Mouse (Mus musculus): ENCODE data around the gene Fam53b. TPM values are rescaled to one million over a fixed set of nuclear protein-coding genes. Genes with fewer than 3 reads are reported as not detected.

Gene Fam53b
- polyA plus RNA-seq, 1 experiment from 2014 or later = 25.5 TPM

DNA sequence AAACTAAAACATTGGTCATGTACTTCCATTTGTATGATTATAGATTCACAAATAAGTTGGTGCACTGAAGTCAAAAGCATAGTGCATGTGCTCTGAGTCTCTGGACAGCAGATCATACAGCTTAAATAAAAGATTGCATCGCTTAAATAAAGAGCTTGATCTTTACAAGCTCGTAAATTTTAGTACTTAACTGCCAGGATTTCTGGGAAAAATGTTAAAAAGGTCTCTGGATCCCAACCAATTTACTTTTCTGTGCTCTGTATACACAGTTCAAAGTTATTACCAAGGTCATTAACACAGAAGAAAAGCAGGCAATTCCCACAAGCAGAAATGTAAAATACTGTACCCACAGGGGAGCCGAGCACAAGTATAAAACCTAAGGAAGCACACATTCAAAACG lies 17.3 kb upstream of the Fam53b start:
- H3K4me2 ChIP-seq = no peak overlapping the region
- H3K9ac ChIP-seq = no peak overlapping the region
- H3K27ac ChIP-seq (replicated peaks) = no peak overlapping the region
- H3K36me3 ChIP-seq (replicated peaks) = peaks cover 35% of the 10 kb centered on the region
- no peaks in the 10 kb centered on the region for H3K4me1 ChIP-seq (replicated peaks)
- H3K9me3 ChIP-seq (replicated peaks) = no peaks in the 10 kb centered on the region
- H3K27me3 ChIP-seq = no peaks in the 10 kb centered on the region
- ATAC-seq (ENCODE audit: insufficient read depth) = no peak
- 69% methylated on average over 4 of the region's 4 CpGs for WGBS (ENCODE audit: insufficient replicate concordance)
- no peak overlapping the region for H3K4me3 ChIP-seq (replicated peaks)

DNA sequence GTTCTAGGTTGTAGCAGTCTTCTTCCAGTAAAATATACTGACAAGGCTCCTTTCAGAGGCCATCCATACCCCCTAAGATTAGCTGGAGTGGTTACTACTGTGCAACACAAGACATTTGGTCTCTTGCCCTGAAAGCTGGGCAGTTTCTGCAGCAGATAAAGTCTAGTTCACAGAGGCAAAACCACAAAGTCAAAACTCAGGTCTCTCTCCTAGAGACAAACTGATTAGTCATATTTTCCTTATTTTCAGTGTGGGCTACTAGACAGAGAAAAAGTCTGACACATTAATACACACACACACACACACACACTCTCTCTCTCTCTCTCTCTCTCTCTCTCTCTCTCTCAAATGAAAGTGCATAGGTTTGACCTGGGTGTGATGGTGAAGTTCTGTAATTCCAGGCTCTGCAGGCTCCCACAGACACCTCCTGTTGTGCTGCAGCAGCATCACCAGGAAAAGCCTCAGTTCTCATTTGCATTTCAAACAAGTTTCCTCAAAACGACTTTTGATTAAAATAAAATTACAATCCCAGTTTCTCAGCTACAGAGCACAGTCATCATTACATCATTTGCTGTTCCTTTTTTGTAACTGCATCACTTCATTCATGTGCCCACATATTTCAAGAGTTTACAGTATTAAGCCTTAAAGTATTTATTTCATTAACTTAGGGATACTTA lies 10.8 kb upstream of the Fam53b start:
- 8% methylated on average over 1 of the region's 1 CpGs for WGBS (ENCODE audit: insufficient replicate concordance)
- no peaks in the 10 kb centered on the region for H3K27me3 ChIP-seq
- H3K9me3 ChIP-seq (replicated peaks) = no peaks in the 10 kb centered on the region
- peaks cover 19% of the 10 kb centered on the region for H3K36me3 ChIP-seq (replicated peaks)
- no peak overlapping the region for H3K4me3 ChIP-seq (replicated peaks)
- H3K9ac ChIP-seq = no peak overlapping the region
- no peak overlapping the region for H3K4me2 ChIP-seq
- ATAC-seq (ENCODE audit: insufficient read depth) = no peak
- H3K4me1 ChIP-seq (replicated peaks) = no peaks in the 10 kb centered on the region
- no peak overlapping the region for H3K27ac ChIP-seq (replicated peaks)

DNA sequence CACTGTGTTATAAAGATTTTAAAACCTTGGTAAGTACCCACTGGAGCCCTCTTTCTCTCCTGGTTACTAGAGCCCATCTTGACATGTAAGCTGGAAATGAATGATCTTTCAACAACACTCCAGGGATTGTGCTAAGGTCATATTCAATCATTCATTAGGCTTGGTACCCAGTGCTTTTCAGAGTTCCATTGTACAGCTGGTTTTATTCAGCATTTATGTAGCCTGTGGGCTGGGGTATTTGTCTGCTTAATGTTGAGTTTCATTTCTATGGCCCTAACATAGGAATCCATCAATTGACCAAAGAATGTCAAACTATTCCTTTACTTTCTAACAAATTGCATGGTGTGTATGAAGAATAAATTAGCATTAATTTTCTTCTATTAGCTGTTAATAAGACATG lies 10.1 kb upstream of the Fam53b start:
- no peak for ATAC-seq (ENCODE audit: insufficient read depth)
- no peaks in the 10 kb centered on the region for H3K27me3 ChIP-seq
- no peak overlapping the region for H3K27ac ChIP-seq (replicated peaks)
- H3K9me3 ChIP-seq (replicated peaks) = no peaks in the 10 kb centered on the region
- H3K4me2 ChIP-seq = no peak overlapping the region
- H3K4me1 ChIP-seq (replicated peaks) = no peaks in the 10 kb centered on the region
- peaks cover 19% of the 10 kb centered on the region for H3K36me3 ChIP-seq (replicated peaks)
- H3K4me3 ChIP-seq (replicated peaks) = no peak overlapping the region
- no peak overlapping the region for H3K9ac ChIP-seq

DNA sequence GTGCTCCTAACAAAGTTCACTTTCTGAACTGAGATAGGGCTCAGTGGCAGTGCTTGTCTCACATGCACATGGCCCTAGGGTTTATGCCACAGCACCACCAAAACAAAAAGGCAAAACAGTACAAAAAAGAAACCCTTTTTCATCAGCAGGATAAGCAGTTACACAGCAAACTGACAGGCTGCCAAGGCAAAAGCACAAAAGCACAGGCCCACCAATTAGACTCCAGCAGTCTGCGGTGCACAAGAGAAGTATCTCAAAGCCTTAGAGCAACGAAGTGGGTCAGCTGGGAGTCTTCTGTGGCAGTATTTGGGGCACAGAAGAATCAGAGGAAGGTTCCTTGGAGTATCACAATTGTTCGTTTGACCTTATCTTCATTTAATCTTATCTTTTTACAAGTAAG lies 7.0 kb upstream of the Fam53b start:
- WGBS (ENCODE audit: insufficient replicate concordance) = 55% methylated on average over 3 of the region's 3 CpGs
- H3K4me3 ChIP-seq (replicated peaks) = no peak overlapping the region
- H3K9me3 ChIP-seq (replicated peaks) = no peaks in the 10 kb centered on the region
- ATAC-seq (ENCODE audit: insufficient read depth) = no peak
- no peaks in the 10 kb centered on the region for H3K27me3 ChIP-seq
- no peak overlapping the region for H3K9ac ChIP-seq
- H3K27ac ChIP-seq (replicated peaks) = no peak overlapping the region
- H3K36me3 ChIP-seq (replicated peaks) = peaks cover 5% of the 10 kb centered on the region
- H3K4me2 ChIP-seq = no peak overlapping the region
- H3K4me1 ChIP-seq (replicated peaks) = no peaks in the 10 kb centered on the region

DNA sequence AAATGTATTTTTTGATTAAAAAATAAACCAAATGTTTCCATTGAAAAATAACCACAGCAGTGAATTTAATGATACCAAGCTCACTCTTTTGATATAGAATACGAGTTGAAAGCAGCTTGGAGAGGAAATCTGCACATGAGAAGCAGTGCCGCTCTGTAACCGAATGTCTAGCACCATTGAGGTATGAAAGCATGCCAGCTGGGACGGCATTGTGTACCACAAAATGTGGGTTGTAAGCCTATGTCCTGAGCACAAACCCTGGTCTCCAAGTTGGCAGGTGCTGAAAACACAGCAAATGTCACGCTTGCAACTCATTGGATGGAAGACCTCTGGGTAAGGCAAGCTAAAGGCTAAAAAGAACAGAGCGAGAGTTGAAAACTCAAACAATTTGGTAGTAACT lies 3.4 kb upstream of the Fam53b start:
- no peaks in the 10 kb centered on the region for H3K9me3 ChIP-seq (replicated peaks)
- no peak overlapping the region for H3K4me3 ChIP-seq (replicated peaks)
- H3K9ac ChIP-seq = no peak overlapping the region
- H3K36me3 ChIP-seq (replicated peaks) = no peaks in the 10 kb centered on the region
- H3K27me3 ChIP-seq = peaks cover 22% of the 10 kb centered on the region
- WGBS (ENCODE audit: insufficient replicate concordance) = 81% methylated on average over 6 of the region's 6 CpGs
- H3K4me2 ChIP-seq = no peak overlapping the region
- peaks cover 23% of the 10 kb centered on the region for H3K4me1 ChIP-seq (replicated peaks)
- ATAC-seq (ENCODE audit: insufficient read depth) = no peak
- no peak overlapping the region for H3K27ac ChIP-seq (replicated peaks)

DNA sequence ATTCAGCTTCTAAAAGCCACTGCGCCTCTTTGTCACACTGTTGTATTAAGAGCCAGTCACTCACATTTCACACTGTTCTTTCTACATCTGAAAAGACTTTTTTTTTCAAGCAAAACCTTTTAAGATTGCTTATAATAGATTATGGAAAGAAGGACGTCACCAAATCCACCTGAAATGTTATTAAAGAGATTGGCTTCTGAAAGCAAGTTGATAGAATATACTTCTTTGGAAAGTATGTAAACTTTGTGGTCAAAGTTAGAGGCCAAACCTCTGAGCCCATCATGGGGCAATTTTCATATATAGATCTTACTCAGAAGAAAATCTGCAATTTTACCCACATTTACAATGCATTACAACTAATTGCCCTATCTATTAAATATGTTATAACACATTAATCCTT lies 2.8 kb upstream of the Fam53b start:
- peaks cover 22% of the 10 kb centered on the region for H3K27me3 ChIP-seq
- H3K9ac ChIP-seq = no peak overlapping the region
- no peak overlapping the region for H3K4me2 ChIP-seq
- no peak overlapping the region for H3K4me3 ChIP-seq (replicated peaks)
- no peaks in the 10 kb centered on the region for H3K9me3 ChIP-seq (replicated peaks)
- no peak overlapping the region for H3K27ac ChIP-seq (replicated peaks)
- peaks cover 29% of the 10 kb centered on the region for H3K4me1 ChIP-seq (replicated peaks)
- H3K36me3 ChIP-seq (replicated peaks) = no peaks in the 10 kb centered on the region
- WGBS (ENCODE audit: insufficient replicate concordance) = 71% methylated on average over 2 of the region's 2 CpGs
- ATAC-seq (ENCODE audit: insufficient read depth) = no peak

DNA sequence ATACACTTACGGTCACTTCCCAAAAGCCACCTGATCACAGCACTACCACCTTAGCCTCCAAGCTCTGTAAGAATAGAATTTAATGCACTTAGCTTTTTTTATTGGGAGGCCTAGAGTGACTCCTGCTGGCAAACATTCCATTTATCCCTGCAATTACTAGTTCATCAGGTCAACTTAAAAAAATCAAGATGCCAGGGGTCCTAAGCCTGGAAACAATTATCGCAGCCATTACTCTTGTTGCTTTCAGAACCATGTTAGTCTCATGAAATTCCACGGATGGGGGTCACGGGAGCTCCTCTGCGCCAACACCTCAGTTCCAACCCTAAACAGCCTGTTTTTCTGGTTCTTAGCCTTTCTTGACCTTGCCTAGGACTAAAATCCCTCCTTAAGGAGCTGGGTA lies 1.4 kb upstream of the Fam53b start:
- Histone ChIP-seq H3K27ac (replicated peaks) (no peak overlapping the region), H3K36me3 (replicated peaks) (no peaks in the 10 kb centered on the region), H3K4me1 (replicated peaks) (peaks cover 43% of the 10 kb centered on the region), H3K4me2 (no peak overlapping the region), H3K27me3 (peaks cover 22% of the 10 kb centered on the region), H3K9me3 (replicated peaks) (no peaks in the 10 kb centered on the region), H3K9ac (no peak overlapping the region), H3K4me3 (replicated peaks) (no peak overlapping the region)
- ATAC-seq (ENCODE audit: insufficient read depth) = no peak
- 82% methylated on average over 5 of the region's 5 CpGs for whole genome bisulfite sequencing (ENCODE audit: insufficient replicate concordance)

DNA sequence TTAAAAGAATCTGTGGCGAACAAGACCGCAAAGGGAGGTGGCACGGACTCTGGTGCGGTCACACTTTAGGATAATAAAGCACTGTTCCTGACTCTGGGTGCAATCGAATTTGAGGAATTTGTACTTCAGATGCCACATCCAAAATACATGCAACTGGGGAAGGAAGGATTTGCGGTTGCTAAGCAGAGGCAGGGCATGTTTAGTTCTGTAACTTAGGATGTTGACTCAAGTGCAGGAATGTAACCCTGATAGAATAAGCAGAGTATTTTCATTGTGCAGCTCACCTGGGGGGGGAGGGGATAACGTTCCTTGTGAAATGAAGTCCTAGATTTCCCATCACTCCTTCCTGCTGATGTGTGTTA lies 384 bp upstream of the Fam53b start:
- no peaks in the 10 kb centered on the region for H3K36me3 ChIP-seq (replicated peaks)
- 4% methylated on average over 7 of the region's 7 CpGs for WGBS (ENCODE audit: insufficient replicate concordance)
- peaks cover 22% of the 10 kb centered on the region for H3K27me3 ChIP-seq
- peaks cover 53% of the 10 kb centered on the region for H3K4me1 ChIP-seq (replicated peaks)
- peak overlapping the region; percentile 70 for H3K4me3 ChIP-seq (replicated peaks)
- no peaks in the 10 kb centered on the region for H3K9me3 ChIP-seq (replicated peaks)
- no peak for ATAC-seq (ENCODE audit: insufficient read depth)
- peak overlapping the region; percentile 81 for H3K27ac ChIP-seq (replicated peaks)
- peak overlapping the region; percentile 71 for H3K9ac ChIP-seq
- peak overlapping the region; percentile 99 for H3K4me2 ChIP-seq

DNA sequence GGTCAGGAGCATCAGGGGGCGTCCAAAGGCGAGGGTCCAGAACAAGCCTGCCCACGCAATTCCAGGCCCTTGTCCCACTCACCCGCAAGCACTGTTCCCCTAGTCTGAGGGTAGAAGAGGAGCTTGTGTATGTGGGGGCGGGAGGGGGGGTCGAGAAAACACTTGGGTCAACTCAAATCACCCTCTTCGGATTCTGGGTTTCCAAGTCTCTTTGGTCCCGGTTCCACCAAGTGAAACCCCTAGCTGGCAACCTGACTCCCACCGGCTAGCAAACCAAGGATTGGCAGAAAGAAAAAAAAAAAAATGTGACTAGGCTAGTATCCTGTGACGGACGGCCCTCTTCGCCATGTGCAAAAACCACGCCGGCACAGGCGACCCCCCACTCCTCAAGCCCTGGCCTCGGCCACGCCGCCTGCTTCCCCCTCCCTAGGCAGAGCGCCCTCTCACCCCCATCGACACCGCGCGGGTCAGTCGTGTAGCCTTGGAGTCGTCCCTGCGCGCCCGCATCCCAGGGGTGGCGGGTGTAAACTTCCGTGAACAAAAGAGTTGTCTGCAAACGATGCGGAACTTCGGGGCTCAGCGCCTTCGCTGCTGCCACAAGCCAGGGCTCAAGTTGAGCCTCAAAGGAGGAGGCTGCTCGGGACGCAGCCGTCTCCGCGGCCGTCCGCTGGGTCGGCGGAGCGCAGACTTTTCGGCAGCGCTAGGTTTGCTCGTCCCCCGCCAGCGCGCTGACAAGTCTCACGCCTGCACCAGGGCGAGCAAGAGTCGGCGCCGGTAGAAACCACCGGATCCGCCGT lies 869 bp downstream of the Fam53b start:
- peak overlapping the region; percentile 71 for H3K9ac ChIP-seq
- H3K27me3 ChIP-seq = peaks cover 22% of the 10 kb centered on the region
- H3K27ac ChIP-seq (replicated peaks) = peak overlapping the region; percentile 81
- WGBS (ENCODE audit: insufficient replicate concordance) = under 1% methylated on average over 59 of the region's 59 CpGs
- H3K4me3 ChIP-seq (replicated peaks) = peak overlapping the region; percentile 70
- ATAC-seq (ENCODE audit: insufficient read depth) = peak; percentile 51
- H3K4me2 ChIP-seq = peak overlapping the region; percentile 99
- no peaks in the 10 kb centered on the region for H3K36me3 ChIP-seq (replicated peaks)
- H3K9me3 ChIP-seq (replicated peaks) = no peaks in the 10 kb centered on the region
- H3K4me1 ChIP-seq (replicated peaks) = peaks cover 65% of the 10 kb centered on the region

DNA sequence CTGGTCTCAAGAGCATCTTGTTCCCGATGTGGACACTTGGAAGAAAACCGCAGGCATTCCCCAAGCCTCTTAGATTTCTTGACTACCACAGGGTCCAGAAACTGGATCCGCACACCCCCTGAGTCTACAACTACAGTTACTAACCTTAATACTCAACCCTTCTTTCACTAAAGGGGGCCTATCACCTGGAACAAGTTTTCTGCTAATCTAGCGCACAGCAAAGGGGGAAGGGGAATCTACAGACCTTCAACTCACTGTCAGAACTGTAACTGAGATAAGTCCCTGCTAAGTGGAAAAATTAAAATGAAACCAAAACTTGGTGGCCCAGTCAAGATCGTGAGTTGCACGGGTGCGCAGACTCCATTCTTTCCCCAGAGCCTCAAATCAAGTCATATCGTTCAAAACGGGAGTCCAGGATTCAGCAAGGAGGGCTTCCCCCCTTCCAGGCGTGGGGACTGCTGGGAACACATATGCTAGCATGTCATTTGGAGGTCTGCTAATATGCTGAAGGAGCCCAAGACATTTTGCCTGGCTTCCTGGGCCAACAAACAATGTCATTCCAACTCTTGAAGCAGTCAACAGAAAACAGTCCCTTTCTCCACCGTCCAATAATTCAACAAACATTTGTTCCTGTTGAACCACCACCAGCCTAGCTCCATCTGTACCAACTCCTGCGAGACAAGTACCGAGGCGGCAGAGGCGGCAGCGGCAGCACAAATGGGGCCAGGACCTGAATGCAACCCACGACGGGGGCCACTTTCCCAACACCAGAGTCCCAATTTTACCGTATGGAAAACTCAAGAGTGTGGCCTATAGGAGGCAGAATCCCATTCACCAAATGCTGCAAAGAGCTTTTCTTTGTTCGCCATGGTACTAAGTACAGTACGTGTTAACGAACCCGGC lies 1.7 kb downstream of the Fam53b start:
- H3K9ac ChIP-seq = peak overlapping the region; percentile 71
- peak overlapping the region; percentile 70 for H3K4me3 ChIP-seq (replicated peaks)
- peak overlapping the region; percentile 99 for H3K4me2 ChIP-seq
- peaks cover 22% of the 10 kb centered on the region for H3K27me3 ChIP-seq
- no peaks in the 10 kb centered on the region for H3K36me3 ChIP-seq (replicated peaks)
- peak overlapping the region; percentile 81 for H3K27ac ChIP-seq (replicated peaks)
- H3K4me1 ChIP-seq (replicated peaks) = peaks cover 73% of the 10 kb centered on the region
- WGBS (ENCODE audit: insufficient replicate concordance) = 4% methylated on average over 23 of the region's 23 CpGs
- peak; percentile 8; the same call in 1 of the 2 replicates for ATAC-seq (ENCODE audit: insufficient read depth)
- no peaks in the 10 kb centered on the region for H3K9me3 ChIP-seq (replicated peaks)

DNA sequence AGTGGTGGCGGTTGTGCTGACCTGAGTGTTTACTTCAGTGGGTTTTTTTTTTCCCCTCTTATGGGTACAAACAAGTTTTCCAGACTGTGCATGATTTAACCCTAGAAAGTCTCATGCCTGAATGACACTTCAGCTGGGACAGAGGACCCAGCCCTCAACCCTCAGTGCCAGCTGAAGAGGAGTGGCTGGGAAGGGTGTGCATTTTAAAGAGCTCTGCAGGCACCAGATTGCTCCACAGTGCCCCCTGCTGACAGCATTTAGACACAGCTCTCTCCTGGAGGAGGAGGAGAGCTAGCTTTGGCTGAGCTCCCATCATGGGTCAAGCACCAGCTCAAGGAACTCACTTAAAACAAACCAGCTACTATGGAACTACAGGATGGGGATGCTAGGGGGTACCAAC lies 2.8 kb downstream of the Fam53b start:
- H3K27ac ChIP-seq (replicated peaks) = peak overlapping the region; percentile 81; the same call in 1 of the 2 replicates
- no peaks in the 10 kb centered on the region for H3K36me3 ChIP-seq (replicated peaks)
- 86% methylated on average over 1 of the region's 1 CpGs for WGBS (ENCODE audit: insufficient replicate concordance)
- H3K4me1 ChIP-seq (replicated peaks) = peaks cover 84% of the 10 kb centered on the region
- H3K9me3 ChIP-seq (replicated peaks) = no peaks in the 10 kb centered on the region
- H3K9ac ChIP-seq = no peak overlapping the region
- peak overlapping the region; percentile 99 for H3K4me2 ChIP-seq
- ATAC-seq (ENCODE audit: insufficient read depth) = peak; percentile 70
- peaks cover 22% of the 10 kb centered on the region for H3K27me3 ChIP-seq
- peak overlapping the region; percentile 70 for H3K4me3 ChIP-seq (replicated peaks)

Measured in liver, embryonic 15.5 days (tissue).